Mouse (Mus musculus): ENCODE results near the gene Dcakd.
"Not testable (repeated sequence)": the region's sequence is repeated elsewhere in the genome, so short reads cannot be mapped to it uniquely, and the experiment has no call there.

Dcakd gene

GRCm38 (mm10) chr11:102978052-102978666, 50.0 kb downstream of the Dcakd start:
- no peak for DNase-seq (ENCODE audit: low spot score)

GRCm38 (mm10) chr11:102975966-102976365, 52.2 kb downstream of the Dcakd start:
- not testable (repeated sequence) for DNase-seq (ENCODE audit: low spot score)

GRCm38 (mm10) chr11:102972326-102972725, 55.8 kb downstream of the Dcakd start:
- DNase-seq (ENCODE audit: low spot score), result no peak

GRCm38 (mm10) chr11:102971604-102972003, 56.5 kb downstream of the Dcakd start:
- DNase-seq (ENCODE audit: low spot score), result no peak

- no peak for DNase-seq (ENCODE audit: low spot score)
These were observed 63.5 kb downstream of the Dcakd start for GRCm38 (mm10) chr11:102964547-102965091.

GRCm38 (mm10) chr11:102963855-102964546, 64.1 kb downstream of the Dcakd start:
- DNase-seq (ENCODE audit: low spot score), result no peak

- no peak for DNase-seq (ENCODE audit: low spot score)
These were observed 64.8 kb downstream of the Dcakd start for GRCm38 (mm10) chr11:102963246-102963854.

- DNase-seq (ENCODE audit: low spot score), result no peak
These were observed 65.3 kb downstream of the Dcakd start for GRCm38 (mm10) chr11:102962861-102963245.

- no peak for DNase-seq (ENCODE audit: low spot score)
These were observed 67.1 kb downstream of the Dcakd start for GRCm38 (mm10) chr11:102961082-102961481.

GRCm38 (mm10) chr11:102958870-102959269, 69.3 kb downstream of the Dcakd start:
- DNase-seq (ENCODE audit: low spot score), result no peak

GRCm38 (mm10) chr11:102958431-102958830, 69.7 kb downstream of the Dcakd start:
- DNase-seq (ENCODE audit: low spot score), result no peak

GRCm38 (mm10) chr11:102957692-102958091, 70.4 kb downstream of the Dcakd start:
- DNase-seq (ENCODE audit: low spot score), result no peak

GRCm38 (mm10) chr11:102956962-102957614, 71.0 kb downstream of the Dcakd start:
- DNase-seq (ENCODE audit: low spot score), result no peak

GRCm38 (mm10) chr11:102952922-102953321, 75.2 kb downstream of the Dcakd start:
- DNase-seq (ENCODE audit: low spot score), result no peak

GRCm38 (mm10) chr11:102948043-102948961, 79.8 kb downstream of the Dcakd start:
- peak; percentile 38 for DNase-seq (ENCODE audit: low spot score)

GRCm38 (mm10) chr11:102946992-102947343, 81.2 kb downstream of the Dcakd start:
- no peak for DNase-seq (ENCODE audit: low spot score)

- DNase-seq (ENCODE audit: low spot score), result peak; percentile 89
These were observed 81.7 kb downstream of the Dcakd start, which contains the start of gene C1ql1 for GRCm38 (mm10) chr11:102946265-102946991. C1ql1 (minus strand) TSS chr11:102946688.

- DNase-seq (ENCODE audit: low spot score), result no peak
These were observed 82.5 kb downstream of the Dcakd start for GRCm38 (mm10) chr11:102945306-102946264.

Measured in ovary, postnatal 36 days (tissue).